Mouse (Mus musculus) liver, embryonic 14.5 days (tissue): ENCODE data around the gene Map4k1.
A peak's percentile ranks its signal among the peaks of the same experiment; 100 is the strongest.

Experiments
- CTCF ChIP-seq: IDR thresholded peaks from 2 replicates; pipeline ENCODE4 v1.5.1; 2016; ENCODE audit warnings: antibody characterized with exemption, low read depth, control low read depth
- EP300 ChIP-seq: IDR thresholded peaks from 2 replicates; pipeline ENCODE4 v1.6.1; 2016; ENCODE audit warnings: antibody characterized with exemption, low read depth

DNA sequence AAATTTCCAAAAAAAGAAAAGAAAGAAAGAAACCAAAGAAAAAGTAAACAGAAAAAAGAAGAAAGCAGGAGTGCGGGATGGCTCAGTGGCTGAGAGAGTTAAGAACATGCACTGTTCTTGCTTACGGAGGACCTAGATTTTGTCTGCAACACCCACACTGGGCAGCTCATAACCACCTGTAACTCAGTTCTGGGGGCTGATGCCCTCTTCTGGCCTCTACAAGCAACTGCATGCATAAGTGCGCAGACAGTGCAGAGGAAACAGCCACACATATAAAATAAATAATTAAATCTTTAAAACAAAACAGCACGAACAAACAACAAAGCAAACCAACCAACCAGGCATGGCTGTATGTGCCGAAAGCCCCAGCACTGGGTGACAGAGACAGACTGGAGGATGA is 50.8 kb downstream of the Map4k1 start:
- TF ChIP-seq CTCF, result peak; percentile 74
- no peak for TF ChIP-seq EP300
